Mouse (Mus musculus) E14TG2a.4 (cell line): Measurements from ENCODE around the gene Abcb11.

Experiments used
- CTCF ChIP-seq: conservative IDR thresholded peaks from 2 replicates; pipeline ENCODE4 v1.5.1; 2014; ENCODE audit warnings: low read length
- POU5F1 ChIP-seq: IDR thresholded peaks from 2 replicates; pipeline ENCODE4 v1.6.1; 2014; ENCODE audit warnings: low read length, borderline replicate concordance

GRCm38 (mm10) chr2:69239315-69239714 lies 103.1 kb downstream of the Abcb11 start:
- TF ChIP-seq CTCF = no peak
- no peak for TF ChIP-seq POU5F1
